Mouse (Mus musculus) liver, postnatal 0 days (tissue): ENCODE measurements around the gene Tmem86b.

Source experiments
- CTCF ChIP-seq: sonication (generic); IDR thresholded peaks from 2 replicates; pipeline ENCODE4 v1.5.1; 2016; ENCODE audit warnings: antibody characterized with exemption, low read depth
- EP300 ChIP-seq: IDR thresholded peaks from 2 replicates; pipeline ENCODE4 v1.6.1; 2016; ENCODE audit warnings: antibody characterized with exemption, low read depth, mild to moderate bottlenecking

DNA sequence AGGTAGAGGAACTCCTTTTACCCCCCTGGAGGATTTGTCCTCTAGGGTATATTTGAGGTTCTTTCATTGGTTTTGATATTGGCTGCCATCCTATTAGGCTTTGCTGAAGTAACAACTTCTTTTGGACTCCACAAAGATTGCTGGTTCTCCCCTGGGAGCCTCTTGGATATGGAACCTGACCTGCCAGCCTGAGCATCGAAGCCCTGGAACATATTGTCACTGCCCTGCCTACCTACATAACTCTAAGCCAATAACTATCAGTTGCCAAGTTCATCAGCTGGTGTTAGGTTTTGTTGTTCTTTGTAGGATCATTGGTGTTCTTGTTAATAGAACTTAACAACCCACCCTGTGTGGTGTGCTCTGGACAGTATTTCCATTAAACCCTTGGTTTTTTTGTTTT is 18.3 kb downstream of the Tmem86b start:
- TF ChIP-seq EP300 (no peak), CTCF (no peak)
